Mouse (Mus musculus) limb, embryonic 15.5 days (tissue): Measurements from ENCODE around the gene Camk2n1. TPM values are rescaled to one million over a fixed set of nuclear protein-coding genes. Genes with fewer than 3 reads are reported as not detected.
A peak's percentile ranks its signal among the peaks of the same experiment; 100 is the strongest.

Experiments
- ATAC-seq: fragments of 200-750 bp; cut with Nextera tagmentation; 2 replicates; pipeline ENCODE4 v1.8.0; 2017; ENCODE audit warnings: low read depth, moderate TSS enrichment; ENCODE audit not compliant: insufficient number of reproducible peaks, low FRiP score, low TSS enrichment
- H3K27ac ChIP-seq: fragments of 300-500 bp; sonication (generic); 2 replicates; pipeline ENCODE4 v1.5.1; 2015; ENCODE audit warnings: moderate library complexity, mild to moderate bottlenecking, inconsistent platforms
- H3K27me3 ChIP-seq: fragments of 300-500 bp; sonication (generic); 2 replicates; pipeline ENCODE4 v1.6.1; 2015; ENCODE audit warnings: inconsistent platforms
- H3K36me3 ChIP-seq: fragments of 300-500 bp; sonication (generic); 2 replicates; pipeline ENCODE4 v1.6.1; 2015; ENCODE audit warnings: inconsistent platforms
- H3K4me1 ChIP-seq: fragments of 300-500 bp; sonication (generic); 2 replicates; pipeline ENCODE4 v1.6.1; 2015; ENCODE audit warnings: inconsistent platforms
- H3K4me2 ChIP-seq: fragments of 300-500 bp; sonication (generic); 2 replicates; pipeline ENCODE4 v1.6.1; 2015; ENCODE audit warnings: mild to moderate bottlenecking, inconsistent platforms
- H3K4me3 ChIP-seq: fragments of 300-500 bp; sonication (generic); 2 replicates; pipeline ENCODE4 v1.5.1; 2015; ENCODE audit warnings: mild to moderate bottlenecking, inconsistent platforms
- H3K9ac ChIP-seq: fragments of 300-500 bp; sonication (generic); 2 replicates; pipeline ENCODE4 v1.6.1; 2015; ENCODE audit warnings: inconsistent platforms
- H3K9me3 ChIP-seq: fragments of 300-500 bp; sonication (generic); 2 replicates; pipeline ENCODE4 v1.6.1; 2016; ENCODE audit warnings: inconsistent platforms
- WGBS: fragments of 180-500 bp; shearing (Covaris S2); methylation state at CpG from one replicate; pipeline ENCODE4 v1.1.7; 2015; 5-methylcytosine and 5-hydroxymethylcytosine counted together
- polyA plus RNA-seq: library from polyadenylated mRNA; unstranded; fragments of >200 nt; fragmentation: Nextera tagmentation; extraction: Ambion mirVana; gene quantifications from 2 replicates; pipeline ENCODE4 v1.2.1, GENCODE M21; 2015

Camk2n1 gene
- polyA plus RNA-seq: 1.7 and 2.2 TPM in 2 replicates

GRCm38 (mm10) chr4:138453753-138454570 is at the start of gene Camk2n1:
Camk2n1 (plus strand) TSS chr4:138454314.
- Histone ChIP-seq H3K4me3 (peak within 1 kb of the TSS; percentile 77), H3K9ac (peak within 1 kb of the TSS; percentile 73), H3K4me2 (peak within 1 kb of the TSS; percentile 96), H3K27ac (peak within 1 kb of the TSS; percentile 62), H3K9me3 (no peaks in the 10 kb centered on the region), H3K36me3 (no peaks in the 10 kb centered on the region), H3K27me3 (peaks cover 81% of the 10 kb centered on the region), H3K4me1 (peaks cover 27% of the 10 kb centered on the region)
- peak; percentile 54 for ATAC-seq
- WGBS: under 1% methylated on average over 61 of the region's 64 CpGs

- no peak overlapping the region for H3K9ac ChIP-seq
- no peaks in the 10 kb centered on the region for H3K36me3 ChIP-seq
- no peak overlapping the region for H3K4me3 ChIP-seq
- H3K4me2 ChIP-seq: no peak overlapping the region
- H3K27me3 ChIP-seq: peaks cover 13% of the 10 kb centered on the region
- no peak for ATAC-seq
- H3K27ac ChIP-seq: no peak overlapping the region
- no peaks in the 10 kb centered on the region for H3K4me1 ChIP-seq
- WGBS: 8% methylated on average over 2 of the region's 2 CpGs
- no peaks in the 10 kb centered on the region for H3K9me3 ChIP-seq
Observed at GRCm38 (mm10) chr4:138404806-138405205, 49.3 kb upstream of the Camk2n1 start.

- H3K9ac ChIP-seq: no peak overlapping the region
- whole genome bisulfite sequencing: 75% methylated on average over 12 of the region's 13 CpGs
- no peaks in the 10 kb centered on the region for H3K4me1 ChIP-seq
- H3K36me3 ChIP-seq: no peaks in the 10 kb centered on the region
- H3K27me3 ChIP-seq: peaks cover 27% of the 10 kb centered on the region
- no peak overlapping the region for H3K27ac ChIP-seq
- H3K4me2 ChIP-seq: no peak overlapping the region
- no peak overlapping the region for H3K4me3 ChIP-seq
- ATAC-seq: no peak
- no peaks in the 10 kb centered on the region for H3K9me3 ChIP-seq
Observed at GRCm38 (mm10) chr4:138407479-138408194, 46.5 kb upstream of the Camk2n1 start.

- Histone ChIP-seq H3K9ac (no peak overlapping the region), H3K36me3 (no peaks in the 10 kb centered on the region), H3K27ac (no peak overlapping the region), H3K4me1 (no peaks in the 10 kb centered on the region), H3K4me3 (no peak overlapping the region), H3K4me2 (no peak overlapping the region), H3K27me3 (peaks cover 46% of the 10 kb centered on the region), H3K9me3 (no peaks in the 10 kb centered on the region)
- no peak for ATAC-seq
- WGBS: 10% methylated on average over 5 of the region's 5 CpGs
Observed at GRCm38 (mm10) chr4:138411011-138411410, 43.1 kb upstream of the Camk2n1 start.

- peaks cover 52% of the 10 kb centered on the region for H3K27me3 ChIP-seq
- no peaks in the 10 kb centered on the region for H3K36me3 ChIP-seq
- H3K27ac ChIP-seq: no peak overlapping the region
- no peak for ATAC-seq
- no peaks in the 10 kb centered on the region for H3K9me3 ChIP-seq
- H3K4me3 ChIP-seq: no peak overlapping the region
- no peaks in the 10 kb centered on the region for H3K4me1 ChIP-seq
- H3K9ac ChIP-seq: no peak overlapping the region
- 39% methylated on average over 7 of the region's 7 CpGs for whole genome bisulfite sequencing
- H3K4me2 ChIP-seq: no peak overlapping the region
Observed at GRCm38 (mm10) chr4:138411504-138412121, 42.5 kb upstream of the Camk2n1 start.

- H3K4me3 ChIP-seq: no peak overlapping the region
- H3K9ac ChIP-seq: no peak overlapping the region
- H3K9me3 ChIP-seq: no peaks in the 10 kb centered on the region
- peaks cover 68% of the 10 kb centered on the region for H3K27me3 ChIP-seq
- ATAC-seq: no peak
- no peaks in the 10 kb centered on the region for H3K36me3 ChIP-seq
- no peak overlapping the region for H3K4me2 ChIP-seq
- H3K27ac ChIP-seq: no peak overlapping the region
- no peaks in the 10 kb centered on the region for H3K4me1 ChIP-seq
- WGBS: 20% methylated on average over 6 of the region's 6 CpGs
Observed at GRCm38 (mm10) chr4:138414725-138415124, 39.4 kb upstream of the Camk2n1 start.

GRCm38 (mm10) chr4:138415991-138416390 is 38.1 kb upstream of the Camk2n1 start:
- WGBS: 73% methylated on average over 3 of the region's 3 CpGs

GRCm38 (mm10) chr4:138416414-138416813 is 37.7 kb upstream of the Camk2n1 start:
- H3K4me1 ChIP-seq: no peaks in the 10 kb centered on the region
- no peak overlapping the region for H3K4me3 ChIP-seq
- H3K36me3 ChIP-seq: no peaks in the 10 kb centered on the region
- H3K9ac ChIP-seq: no peak overlapping the region
- H3K4me2 ChIP-seq: no peak overlapping the region
- no peak overlapping the region for H3K27ac ChIP-seq
- no peak for ATAC-seq
- H3K9me3 ChIP-seq: no peaks in the 10 kb centered on the region
- H3K27me3 ChIP-seq: peaks cover 66% of the 10 kb centered on the region
- 58% methylated on average over 5 of the region's 5 CpGs for WGBS

More at GRCm38 (mm10) chr4:138415991-138416390, 38.1 kb upstream of the Camk2n1 start:
- H3K9me3 ChIP-seq: no peaks in the 10 kb centered on the region
- ATAC-seq: no peak
- no peak overlapping the region for H3K9ac ChIP-seq
- H3K27ac ChIP-seq: no peak overlapping the region
- H3K4me1 ChIP-seq: no peaks in the 10 kb centered on the region
- peaks cover 66% of the 10 kb centered on the region for H3K27me3 ChIP-seq
- H3K36me3 ChIP-seq: no peaks in the 10 kb centered on the region
- no peak overlapping the region for H3K4me2 ChIP-seq
- H3K4me3 ChIP-seq: no peak overlapping the region

GRCm38 (mm10) chr4:138417882-138418281 is 36.2 kb upstream of the Camk2n1 start:
- ATAC-seq: no peak
- Histone ChIP-seq H3K4me1 (no peaks in the 10 kb centered on the region), H3K36me3 (no peaks in the 10 kb centered on the region), H3K27ac (no peak overlapping the region), H3K9me3 (no peaks in the 10 kb centered on the region), H3K4me3 (no peak overlapping the region), H3K4me2 (no peak overlapping the region), H3K27me3 (peaks cover 59% of the 10 kb centered on the region), H3K9ac (no peak overlapping the region)
- 83% methylated on average over 4 of the region's 4 CpGs for WGBS

- no peak overlapping the region for H3K9ac ChIP-seq
- ATAC-seq: no peak
Observed at GRCm38 (mm10) chr4:138418340-138418957, 35.7 kb upstream of the Camk2n1 start.

GRCm38 (mm10) chr4:138425028-138425427 is 29.1 kb upstream of the Camk2n1 start:
- 75% methylated on average over 6 of the region's 6 CpGs for WGBS
- H3K9me3 ChIP-seq: no peaks in the 10 kb centered on the region
- no peaks in the 10 kb centered on the region for H3K36me3 ChIP-seq
- H3K4me1 ChIP-seq: no peaks in the 10 kb centered on the region
- H3K27me3 ChIP-seq: peaks cover 16% of the 10 kb centered on the region
- no peak overlapping the region for H3K4me3 ChIP-seq
- H3K9ac ChIP-seq: no peak overlapping the region
- no peak overlapping the region for H3K27ac ChIP-seq
- no peak overlapping the region for H3K4me2 ChIP-seq
- ATAC-seq: no peak

More at GRCm38 (mm10) chr4:138418340-138418957, 35.7 kb upstream of the Camk2n1 start:
- H3K4me1 ChIP-seq: no peaks in the 10 kb centered on the region
- H3K36me3 ChIP-seq: no peaks in the 10 kb centered on the region
- 61% methylated on average over 11 of the region's 11 CpGs for WGBS
- no peak overlapping the region for H3K4me2 ChIP-seq
- H3K27me3 ChIP-seq: peaks cover 55% of the 10 kb centered on the region
- H3K4me3 ChIP-seq: no peak overlapping the region
- H3K27ac ChIP-seq: no peak overlapping the region
- no peaks in the 10 kb centered on the region for H3K9me3 ChIP-seq
